ENCODE assay signal across 13 mouse cellular contexts in genomic region chr17:49528503-49529205, GRCm38 (mm10). TPM values are rescaled to one million over a fixed set of nuclear protein-coding genes. Genes with fewer than 3 reads are reported as not detected.
A peak's percentile ranks its signal among the peaks of the same experiment; 100 is the strongest.
DNase-seq lines count a peak whose midpoint lies in the region; ATAC-seq and TF ChIP-seq lines count a peak whose summit lies in the region.
"Had no signal": no experiment of that assay in that cellular context is flagged by ENCODE, and none has a peak within 500 bp of the region (broad histone marks: within the 10 kb centered on the region; RNA-seq: fewer than 3 reads in every experiment).

No protein-coding gene starts in this region.

- no peaks in the 10 kb centered on the region for H3K36me3 ChIP-seq in kidney, embryonic 15.5 days
- no peaks in the 10 kb centered on the region for H3K36me3 ChIP-seq in thymus, adult 2 months (ENCODE audit: control insufficient read depth, insufficient read depth, low read length)
- H3K36me3 ChIP-seq: forebrain, embryonic 10.5 days; heart, embryonic 15.5 days had no signal

- no peak overlapping the region for H3K9ac ChIP-seq in kidney, embryonic 15.5 days
- H3K9ac ChIP-seq: embryonic facial prominence, embryonic 12.5 days; heart, embryonic 15.5 days; hindbrain, embryonic 14.5 days had no signal

- H3K27ac ChIP-seq in kidney, embryonic 15.5 days = peak overlapping the region; percentile 41; the same call in 1 of the 2 replicates
- H3K27ac ChIP-seq in brown adipose tissue, adult 24 weeks (replicated peaks; ENCODE audit: low read depth, low read length) = no peak overlapping the region; the same call in 1 of the 2 replicates
- no peak overlapping the region for H3K27ac ChIP-seq in thymus, adult 2 months (ENCODE audit: control insufficient read depth, insufficient read depth, low read length)
- H3K27ac ChIP-seq: embryonic facial prominence, embryonic 12.5 days; forebrain, embryonic 10.5 days; heart, embryonic 15.5 days; hindbrain, embryonic 14.5 days had no signal

- H3K27me3 ChIP-seq in kidney, embryonic 15.5 days = peaks cover 3% of the 10 kb centered on the region; the same call in 1 of the 2 replicates
- H3K27me3 ChIP-seq in thymus, adult 2 months (ENCODE audit: control insufficient read depth, insufficient read depth, low read length) = no peaks in the 10 kb centered on the region
- H3K27me3 ChIP-seq: embryonic facial prominence, embryonic 12.5 days; heart, embryonic 15.5 days had no signal

- H3K4me3 ChIP-seq in kidney, embryonic 15.5 days (replicated peaks) = no peak overlapping the region
- H3K4me3 ChIP-seq in brown adipose tissue, adult 24 weeks (ENCODE audit: insufficient read depth, low read depth, low read length) = peak overlapping the region; percentile 24
- no peak overlapping the region for H3K4me3 ChIP-seq in thymus, adult 2 months (ENCODE audit: control insufficient read depth, insufficient read depth, low read length)
- H3K4me3 ChIP-seq: embryonic facial prominence, embryonic 12.5 days; forebrain, embryonic 10.5 days; heart, embryonic 15.5 days had no signal

- H3K4me1 ChIP-seq in kidney, embryonic 15.5 days = peaks cover 22% of the 10 kb centered on the region
- H3K4me1 ChIP-seq in brown adipose tissue, adult 24 weeks (ENCODE audit: control insufficient read depth, insufficient read depth, insufficient read length, low read length) = no peaks in the 10 kb centered on the region
- no peaks in the 10 kb centered on the region for H3K4me1 ChIP-seq in thymus, adult 2 months (replicated peaks; ENCODE audit: control insufficient read depth, insufficient read depth, low read length)

- WGBS in kidney, embryonic 15.5 days = 49% methylated on average over 7 of the region's 7 CpGs
- WGBS in thymus, adult 2 months = 80% methylated on average over 7 of the region's 7 CpGs

- TF ChIP-seq POLR2A in thymus, adult 2 months (IDR thresholded peaks at IDR 0.05; ENCODE audit: control insufficient read depth, extremely low read depth, insufficient read depth, low read length, poor library complexity) = no peak

- no peak for ATAC-seq in kidney, embryonic 15.5 days (replicated peaks; ENCODE audit: low FRiP score)

- TF ChIP-seq CTCF in thymus, adult 2 months (IDR thresholded peaks at IDR 0.05; ENCODE audit: borderline replicate concordance, control insufficient read depth, extremely low read depth, insufficient read depth, low read length, poor library complexity) = no peak

- no peak overlapping the region for H3K4me2 ChIP-seq in kidney, embryonic 15.5 days
- H3K4me2 ChIP-seq: embryonic facial prominence, embryonic 12.5 days; heart, embryonic 15.5 days; hindbrain, embryonic 14.5 days had no signal

- no peaks in the 10 kb centered on the region for H3K9me3 ChIP-seq in kidney, embryonic 15.5 days (replicated peaks)
- H3K9me3 ChIP-seq: embryonic facial prominence, embryonic 12.5 days; forebrain, embryonic 10.5 days; heart, embryonic 15.5 days had no signal

- no peak for DNase-seq in kidney, adult 11 months
- DNase-seq in cerebellum, adult 8-10 months = peak; percentile 83
- peak; percentile 31 to 49 for DNase-seq in kidney, postnatal 4 days
- DNase-seq in natural killer cell, adult 2 months (ENCODE audit: low spot score in 2 of 2) = no peak
- no peak for DNase-seq in retina, postnatal 1 day
- no peak for DNase-seq in thymus, adult 2 months
- DNase-seq: liver had no signal

RNA-seq across cellular contexts. Expression of gene Daam2, which starts 35.5 kb away (rescaled TPM):
- polyA plus RNA-seq in kidney, embryonic 15.5 days (2015; fragmentation: Nextera tagmentation; extraction: Ambion mirVana) = 6.6 and 7.1 TPM in 2 replicates
- 1.2 TPM in 2 replicates for polyA plus RNA-seq in brown adipose tissue, adult 24 weeks (2012; ENCODE audit: insufficient read depth, insufficient read length, missing spikeins)
- 0.46 and 0.62 TPM in 2 replicates for polyA plus RNA-seq in thymus, adult 2 months (2012; rRNA removed)

Comparison
In these comparisons a context has a peak if more than half of its experiments do, and no peak if none do; other contexts are left out.
1. DNase-seq: peak in cerebellum, adult 8-10 months (single experiment) and kidney, postnatal 4 days (2 of 2); none in kidney, adult 11 months (single experiment), natural killer cell, adult 2 months (0 of 2), retina, postnatal 1 day (single experiment) and thymus, adult 2 months (single experiment).